Mouse (Mus musculus): ENCODE measurements at regions not wholly inside any gene's neighbourhood (a gene's known extent, or its start where the extent isn't known, plus 50 kb on each side); places are given as distances from the start of the nearest gene placed in this dataset.

DNA sequence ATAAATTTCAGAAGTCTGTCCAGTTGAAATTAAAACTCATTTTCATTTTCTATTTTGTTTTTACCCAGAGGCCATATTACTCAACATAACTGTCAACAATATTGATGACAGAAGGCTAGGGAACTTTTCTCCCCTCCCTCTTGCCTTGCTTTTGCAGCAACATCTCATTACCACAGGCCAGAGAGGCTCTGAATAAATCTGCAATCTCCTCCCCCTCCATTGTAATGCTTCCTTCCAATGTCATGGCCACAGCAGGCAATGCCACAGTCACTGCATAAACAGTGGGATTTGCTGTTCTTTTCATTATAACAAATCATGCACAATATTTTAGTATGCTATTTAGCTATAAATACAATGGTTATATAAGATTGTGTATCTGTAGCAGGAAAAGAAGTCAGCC, 1315.1 kb upstream of the Gje1 start:
- Histone ChIP-seq H3K4me3 (replicated peaks) (no peak overlapping the region), H3K9me3 (no peaks in the 10 kb centered on the region), H3K27me3 (replicated peaks) (no peaks in the 10 kb centered on the region), H3K4me1 (no peaks in the 10 kb centered on the region), H3K36me3 (replicated peaks; ENCODE audit: low read length) (no peaks in the 10 kb centered on the region)
- TF ChIP-seq FLI1 (IDR thresholded peaks at IDR 0.05; ENCODE audit: low read length), result no peak
- no peak for TF ChIP-seq GATA1 (IDR thresholded peaks at IDR 0.05; ENCODE audit: borderline replicate concordance, low read length)

DNA sequence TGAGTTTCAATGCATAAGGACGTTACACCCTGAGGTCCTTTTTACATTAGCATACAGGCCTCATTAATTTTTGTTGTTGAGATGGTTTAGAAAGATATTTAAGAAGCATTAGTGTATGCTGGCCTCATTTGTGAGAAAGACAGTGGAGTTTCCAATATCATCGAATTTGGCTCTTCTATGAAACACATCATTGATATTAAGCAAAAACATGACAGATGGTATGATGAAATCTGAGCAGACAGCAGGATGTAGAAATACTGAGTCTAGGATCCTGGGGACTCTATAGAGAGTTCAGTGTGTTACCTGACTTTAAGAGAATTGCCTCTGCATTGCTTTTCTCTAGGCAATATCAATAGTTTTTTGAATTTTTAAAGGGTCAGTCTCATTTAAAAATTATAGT, 1312.8 kb upstream of the Gje1 start:
- Histone ChIP-seq H3K4me1 (no peaks in the 10 kb centered on the region), H3K4me3 (replicated peaks) (no peak overlapping the region), H3K27me3 (replicated peaks) (no peaks in the 10 kb centered on the region), H3K9me3 (no peaks in the 10 kb centered on the region), H3K36me3 (replicated peaks; ENCODE audit: low read length) (no peaks in the 10 kb centered on the region)
- TF ChIP-seq GATA1 (IDR thresholded peaks at IDR 0.05; ENCODE audit: borderline replicate concordance, low read length) (no peak), FLI1 (IDR thresholded peaks at IDR 0.05; ENCODE audit: low read length) (no peak)

DNA sequence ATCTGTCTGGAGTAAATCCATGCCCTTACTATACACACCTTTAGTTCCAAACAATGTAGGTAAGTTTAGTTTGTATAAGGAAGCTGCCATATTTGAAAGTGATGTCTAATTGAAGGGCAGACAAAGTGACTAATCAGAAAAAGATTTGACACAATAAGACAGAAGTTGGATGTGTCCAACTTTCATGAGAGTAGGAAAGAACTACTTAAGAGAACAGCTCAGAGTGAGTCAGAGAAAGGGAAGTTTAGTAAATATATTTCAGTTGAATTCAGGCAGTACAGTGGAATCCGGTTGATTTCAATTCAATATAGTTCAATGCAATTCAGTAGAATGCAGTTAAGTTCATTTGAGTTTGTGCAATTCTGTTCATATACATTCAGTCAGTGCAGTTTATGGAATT, 1296.8 kb upstream of the Gje1 start:
- TF ChIP-seq FLI1 (IDR thresholded peaks at IDR 0.05; ENCODE audit: low read length), result no peak
- TF ChIP-seq GATA1 (IDR thresholded peaks at IDR 0.05; ENCODE audit: borderline replicate concordance, low read length), result no peak
- no peaks in the 10 kb centered on the region for H3K4me1 ChIP-seq
- H3K4me3 ChIP-seq (replicated peaks), result no peak overlapping the region
- H3K27me3 ChIP-seq (replicated peaks), result no peaks in the 10 kb centered on the region
- no peaks in the 10 kb centered on the region for H3K9me3 ChIP-seq
- H3K36me3 ChIP-seq (replicated peaks; ENCODE audit: low read length), result no peaks in the 10 kb centered on the region

DNA sequence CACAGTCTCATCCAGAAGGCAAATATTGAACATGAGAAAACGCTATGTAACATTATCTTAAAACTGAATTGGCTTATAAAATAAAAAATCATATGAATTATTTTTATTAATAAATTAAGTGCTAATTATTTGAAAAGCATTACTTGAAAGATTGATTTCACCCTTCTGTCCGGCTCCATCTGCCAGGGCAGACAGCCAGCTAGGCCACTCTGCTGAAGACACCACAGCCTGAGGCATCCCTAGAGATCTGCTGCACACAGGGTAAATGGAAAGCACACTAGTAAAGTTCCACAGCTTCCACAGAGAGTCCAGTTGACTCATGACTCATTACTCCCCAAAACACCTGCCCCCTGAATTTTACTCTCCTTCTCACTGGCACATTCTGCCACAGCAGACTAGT, 1283.2 kb upstream of the Gje1 start:
- TF ChIP-seq GATA1 (IDR thresholded peaks at IDR 0.05; ENCODE audit: borderline replicate concordance, low read length) (no peak), FLI1 (IDR thresholded peaks at IDR 0.05; ENCODE audit: low read length) (no peak)
- no peak overlapping the region for H3K4me3 ChIP-seq (replicated peaks)
- no peaks in the 10 kb centered on the region for H3K27me3 ChIP-seq (replicated peaks)
- H3K9me3 ChIP-seq, result peaks cover 4% of the 10 kb centered on the region; the same call in 1 of the 2 replicates
- H3K4me1 ChIP-seq, result no peaks in the 10 kb centered on the region
- no peaks in the 10 kb centered on the region for H3K36me3 ChIP-seq (replicated peaks; ENCODE audit: low read length)

DNA sequence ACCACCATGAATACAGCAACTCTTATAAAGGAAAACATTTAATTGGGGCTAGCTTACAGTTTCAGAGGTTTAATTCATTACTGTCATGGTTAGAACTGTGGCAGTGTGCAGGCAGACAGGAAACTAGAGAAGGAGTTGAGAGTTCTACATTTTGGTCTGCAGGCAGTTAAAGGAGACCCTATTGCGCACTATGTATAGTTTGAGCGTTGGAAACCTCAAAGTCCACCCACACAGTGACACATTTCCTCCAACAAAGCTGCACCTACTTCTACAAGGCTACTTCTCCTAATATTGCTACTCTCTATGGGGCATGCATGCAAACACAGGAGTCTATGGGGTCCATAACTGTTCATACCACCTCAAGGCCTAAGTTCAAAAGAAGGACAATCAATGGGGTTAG, 1275.3 kb upstream of the Gje1 start:
- Histone ChIP-seq H3K36me3 (replicated peaks; ENCODE audit: low read length) (no peaks in the 10 kb centered on the region), H3K9me3 (no peaks in the 10 kb centered on the region), H3K27me3 (replicated peaks) (no peaks in the 10 kb centered on the region), H3K4me3 (replicated peaks) (no peak overlapping the region), H3K4me1 (peaks cover 5% of the 10 kb centered on the region)
- TF ChIP-seq FLI1 (IDR thresholded peaks at IDR 0.05; ENCODE audit: low read length) (no peak), GATA1 (IDR thresholded peaks at IDR 0.05; ENCODE audit: borderline replicate concordance, low read length) (no peak)
